Mouse (Mus musculus) cerebellum, postnatal 10 days (tissue): ENCODE measurements around the gene Cd52.

ENCODE experiments used
- DNase-seq, 2 experiments: peaks; one replicate each; pipeline ENCODE4 v3.0.0; 2021; ENCODE audit warnings: mixed read lengths in 2 of 2

Gene Cd52

GRCm38 (mm10) chr4:134043041-134043440 lies 51.8 kb downstream of the Cd52 start:
- DNase-seq, result no peak

GRCm38 (mm10) chr4:134041317-134042123 lies 53.4 kb downstream of the Cd52 start:
- peak; percentile 44 to 51 for DNase-seq

GRCm38 (mm10) chr4:134035953-134036352 lies 58.9 kb downstream of the Cd52 start:
- peak; percentile 91 to 93 for DNase-seq
